Mouse (Mus musculus) thymus, adult 2 months (tissue): ENCODE measurements around the gene Npy1r.

ENCODE experiments used
- CTCF ChIP-seq: fragments of 200-500 bp; IDR thresholded peaks from 2 replicates; pipeline ENCODE4 v1.5.1; 2012; ENCODE audit warnings: mild to moderate bottlenecking, control low read depth, low read length, moderate library complexity, borderline replicate concordance; ENCODE audit not compliant: control insufficient read depth, poor library complexity, insufficient read depth; ENCODE audit errors: extremely low read depth
- POLR2A ChIP-seq: fragments of 200-500 bp; IDR thresholded peaks from 2 replicates; pipeline ENCODE4 v1.6.1; 2012; ENCODE audit warnings: mild to moderate bottlenecking, low read length, control low read depth, moderate library complexity; ENCODE audit not compliant: control insufficient read depth, poor library complexity, insufficient read depth; ENCODE audit errors: extremely low read depth

DNA sequence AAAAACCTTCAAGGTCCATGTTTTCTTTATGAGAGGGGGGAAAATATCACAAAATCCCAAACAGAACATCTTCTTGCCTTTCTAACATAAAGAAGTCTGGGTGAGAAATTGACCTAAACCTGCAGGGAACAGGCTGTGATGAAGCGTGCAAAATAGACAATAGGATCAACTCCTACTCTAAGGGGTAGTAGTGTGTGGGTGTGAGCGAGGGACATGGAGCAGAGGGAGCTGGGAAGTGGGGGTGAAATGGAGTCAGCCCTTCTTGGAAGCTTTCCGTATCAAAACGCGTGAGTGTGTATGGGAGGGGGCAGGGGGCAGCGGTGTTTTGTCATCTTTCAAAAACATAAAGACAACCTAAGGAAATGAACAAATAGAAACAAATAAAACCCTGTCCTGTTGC lies 8.6 kb upstream of the Npy1r start:
- TF ChIP-seq CTCF = no peak
- no peak for TF ChIP-seq POLR2A
